In genomic region chr12:34688941-34689340, GRCm38 (mm10) we compare ENCODE assay signal across 20 mouse cellular contexts.
"Had no signal": no experiment of that assay in that cellular context is flagged by ENCODE, and none has a peak within 500 bp of the region (broad histone marks: within the 10 kb centered on the region; RNA-seq: fewer than 3 reads in every experiment).

No protein-coding gene starts in this region.

- DNase-seq: kidney, adult 18-20 months; kidney, postnatal 14 days; kidney, postnatal 4 days; liver; lung, adult 18-20 months; lung, postnatal 10 days; lung, postnatal 4 days; midbrain, embryonic 14.5 days; right cerebral cortex, adult 18-20 months; right cerebral cortex, postnatal 14 days; right cerebral cortex, postnatal 4 days; thymus, postnatal 25 days had no signal

- H3K4me1 ChIP-seq: intestine, embryonic 15.5 days; kidney, embryonic 15.5 days; limb, embryonic 10.5 days; liver, embryonic 12.5 days; liver, embryonic 15.5 days; lung, embryonic 15.5 days had no signal

- H3K27ac ChIP-seq: intestine, embryonic 15.5 days; kidney, embryonic 15.5 days; limb, embryonic 10.5 days; limb, embryonic 13.5 days; liver, embryonic 12.5 days; liver, embryonic 15.5 days; lung, embryonic 15.5 days had no signal

- H3K4me3 ChIP-seq: intestine, embryonic 15.5 days; kidney, embryonic 15.5 days; limb, embryonic 10.5 days; limb, embryonic 13.5 days; liver, embryonic 12.5 days; liver, embryonic 15.5 days; lung, embryonic 15.5 days had no signal

- H3K9me3 ChIP-seq: intestine, embryonic 15.5 days; kidney, embryonic 15.5 days; limb, embryonic 10.5 days; limb, embryonic 13.5 days; liver, embryonic 12.5 days; liver, embryonic 15.5 days; lung, embryonic 15.5 days had no signal

- ATAC-seq: intestine, embryonic 15.5 days; liver, embryonic 12.5 days had no signal

- H3K36me3 ChIP-seq: intestine, embryonic 15.5 days; kidney, embryonic 15.5 days; limb, embryonic 10.5 days; limb, embryonic 13.5 days; liver, embryonic 12.5 days; liver, embryonic 15.5 days; lung, embryonic 15.5 days had no signal

- H3K4me2 ChIP-seq: intestine, embryonic 15.5 days; kidney, embryonic 15.5 days; limb, embryonic 13.5 days; liver, embryonic 12.5 days; liver, embryonic 15.5 days; lung, embryonic 15.5 days; midbrain, embryonic 11.5 days had no signal

- H3K9ac ChIP-seq: intestine, embryonic 15.5 days; kidney, embryonic 15.5 days; limb, embryonic 13.5 days; liver, embryonic 12.5 days; liver, embryonic 15.5 days; lung, embryonic 15.5 days had no signal

- H3K27me3 ChIP-seq: intestine, embryonic 15.5 days; kidney, embryonic 15.5 days; limb, embryonic 13.5 days; liver, embryonic 12.5 days; liver, embryonic 15.5 days; lung, embryonic 15.5 days had no signal
